Mouse (Mus musculus) G1E-ER4 (cell line): ENCODE measurements around the gene Mea1. TPM values are rescaled to one million over a fixed set of nuclear protein-coding genes. Genes with fewer than 3 reads are reported as not detected.

ENCODE experiments used
- GATA1 ChIP-seq: IDR thresholded peaks from one replicate; pipeline ENCODE4 v1.8.0; 2012; ENCODE audit warnings: low read length, inconsistent platforms
- polyA plus RNA-seq: library from polyadenylated mRNA; stranded (reverse); fragments of >175 nt; gene quantifications from 2 replicates; pipeline ENCODE4 v1.2.3, GENCODE M21; 2012

Gene Mea1
- polyA plus RNA-seq, result 119 and 135 TPM in 2 replicates

DNA sequence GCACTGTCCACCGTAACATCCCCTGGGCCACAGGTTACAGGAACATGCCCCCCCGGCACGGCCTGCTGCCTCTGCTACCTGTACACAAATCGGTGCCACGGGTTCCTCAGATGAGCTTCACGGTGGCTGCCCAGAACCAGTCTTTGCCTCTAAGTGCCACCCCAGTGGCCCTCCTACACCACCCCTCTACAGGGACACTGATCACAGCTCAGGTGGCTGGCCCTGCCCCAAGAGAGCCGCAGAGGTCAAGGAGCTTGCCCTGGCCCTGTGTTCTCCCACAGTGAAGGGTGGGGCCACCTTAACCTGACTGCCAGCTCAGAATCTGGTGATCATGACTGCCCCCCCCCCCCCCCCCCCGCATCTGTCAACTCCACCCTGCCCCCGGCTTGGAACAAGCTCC lies at the start of gene Mea1:
Gene Mea1, plus strand, starts transcription at position 378 of the 400 bp plus-strand sequence.
- no peak for TF ChIP-seq GATA1

DNA sequence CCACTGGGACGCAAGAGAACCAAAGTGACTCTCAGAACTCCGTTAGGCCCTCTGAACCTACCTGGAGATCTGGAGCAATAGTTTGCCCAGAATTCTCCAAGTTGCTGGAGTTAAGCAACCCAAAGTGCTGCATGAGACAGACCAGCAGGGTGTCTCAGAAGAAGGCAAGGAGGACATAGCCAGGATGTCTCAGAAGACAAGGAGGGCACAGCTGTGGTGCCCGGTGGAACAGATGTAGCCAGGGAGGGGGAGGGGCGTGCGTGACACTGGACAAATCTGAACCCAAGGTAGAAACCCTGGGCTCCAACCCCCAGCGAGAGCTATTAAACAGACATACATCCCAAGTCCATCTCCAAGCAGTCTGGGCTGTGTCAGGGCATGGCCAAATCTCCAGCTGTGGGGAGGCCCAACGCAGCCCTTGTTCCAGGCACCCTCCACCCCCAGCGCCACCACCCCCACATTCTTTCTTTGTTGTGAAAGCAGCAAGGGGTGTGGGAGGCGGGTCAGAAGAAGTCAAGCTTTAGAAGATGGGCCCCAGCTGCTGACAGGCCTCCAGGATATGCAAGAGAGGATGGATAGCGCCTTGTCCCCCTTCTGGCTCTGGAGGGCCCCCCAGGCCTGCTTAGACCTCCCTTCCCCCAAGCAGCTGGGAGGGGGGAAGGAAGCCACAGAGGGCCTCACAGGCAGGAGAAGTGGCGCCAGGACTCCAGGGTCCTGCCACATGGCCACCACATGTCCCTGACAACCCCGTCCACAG lies 48.7 kb upstream of the Mea1 start:
- no peak for TF ChIP-seq GATA1

DNA sequence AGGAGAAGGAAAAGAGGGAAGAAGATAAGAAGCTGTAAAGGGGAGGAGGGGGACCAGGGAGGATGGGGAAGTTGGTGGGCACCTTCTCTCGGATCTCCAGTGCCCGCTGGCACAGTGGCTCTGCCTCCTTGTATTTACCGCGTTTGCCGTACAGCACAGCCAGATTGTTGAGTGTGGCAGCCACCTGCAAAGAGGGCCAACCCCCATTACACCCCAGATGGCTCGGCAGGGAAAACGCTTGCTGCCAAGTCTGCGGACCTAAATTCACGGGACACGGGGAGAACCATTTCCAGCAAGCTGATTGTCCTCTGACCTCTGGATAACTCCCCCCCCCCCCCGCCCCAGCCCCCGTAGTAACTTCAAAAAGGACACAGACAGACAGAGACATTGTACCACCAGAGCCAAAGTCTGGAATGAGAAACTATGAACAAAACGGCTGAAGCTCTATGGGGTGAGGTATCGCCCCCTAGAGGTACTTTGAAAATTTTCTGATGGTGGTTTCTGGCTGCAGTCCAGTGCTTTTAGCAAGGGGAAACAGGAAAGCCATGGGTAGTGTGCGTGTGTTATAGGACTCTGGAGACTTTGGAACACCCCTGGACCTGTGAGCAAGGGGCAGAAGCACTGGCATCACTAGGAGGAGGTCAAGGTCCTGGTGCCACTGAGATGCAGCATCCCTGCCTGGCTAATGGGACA lies 41.6 kb upstream of the Mea1 start:
- TF ChIP-seq GATA1, result no peak

DNA sequence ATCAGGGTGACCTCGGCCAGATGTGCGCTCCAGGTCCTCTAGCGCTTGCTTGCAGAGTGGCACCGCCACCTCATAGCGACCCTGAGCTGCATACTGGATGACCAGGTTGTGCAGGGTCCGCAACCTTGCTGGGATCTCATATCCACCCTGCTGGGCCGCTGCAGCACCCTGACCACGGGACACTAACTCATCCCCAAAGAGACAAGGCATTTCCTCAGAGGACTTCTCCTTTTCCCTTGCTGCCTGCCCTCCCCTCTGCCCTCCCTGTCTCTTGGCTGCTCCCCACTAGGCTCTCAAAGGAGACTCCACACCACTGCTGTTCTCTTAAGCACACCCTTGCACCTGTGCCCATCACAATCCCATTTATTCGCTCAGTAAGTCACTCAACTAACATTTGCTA lies 38.7 kb upstream of the Mea1 start:
- no peak for TF ChIP-seq GATA1

DNA sequence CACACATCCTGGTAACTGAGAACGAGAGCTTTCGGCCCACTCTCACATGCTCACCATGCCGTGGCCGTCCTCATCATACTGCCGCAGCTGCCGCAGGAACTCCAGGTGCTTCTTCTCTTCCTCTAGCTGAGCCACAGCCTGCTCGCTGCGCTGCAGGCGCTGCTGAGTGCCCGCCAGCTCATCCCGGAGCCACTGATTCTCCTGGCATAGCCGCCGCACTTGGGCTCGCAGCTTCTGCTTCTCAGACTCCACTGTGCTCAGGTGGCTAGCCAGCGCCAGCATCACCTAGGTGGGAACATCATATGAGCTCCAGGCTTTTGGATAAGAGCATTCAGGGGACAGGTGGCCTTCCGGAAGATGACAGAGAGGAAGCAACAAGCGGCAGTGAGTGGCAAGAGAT lies 36.5 kb upstream of the Mea1 start:
- TF ChIP-seq GATA1, result no peak

DNA sequence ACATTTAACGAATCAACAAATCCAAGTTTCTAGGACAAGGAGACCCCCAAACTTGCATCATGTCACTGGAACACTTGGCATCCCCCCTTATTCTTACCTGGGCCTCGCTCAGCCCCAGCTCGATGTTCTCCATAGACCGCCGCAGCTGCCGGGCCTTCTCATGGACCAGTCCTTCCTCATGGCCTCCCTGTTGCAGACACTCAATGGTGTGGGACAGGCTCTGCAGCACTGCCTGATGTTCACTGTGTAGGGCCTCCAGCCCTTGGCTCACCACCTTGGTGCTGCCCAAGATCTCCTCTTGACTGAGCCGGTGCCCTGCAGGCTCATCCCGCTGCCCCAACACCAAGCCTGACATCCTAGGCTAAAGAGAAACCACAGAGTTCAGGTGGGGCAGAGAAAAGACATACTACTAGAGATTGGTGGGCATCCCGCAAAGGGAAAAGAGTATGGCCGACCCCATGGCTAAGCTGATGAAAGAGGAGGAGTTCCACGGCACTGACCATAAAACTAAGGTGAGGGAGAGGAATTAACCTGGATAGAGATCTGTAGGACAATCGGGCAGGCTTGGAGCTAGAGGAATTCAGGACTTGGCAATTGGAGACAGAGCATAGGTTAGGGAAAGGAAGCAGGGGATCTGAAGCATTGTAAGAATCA lies 34.3 kb upstream of the Mea1 start:
- no peak for TF ChIP-seq GATA1

GRCm38 (mm10) chr17:46644916-46645475 lies 33.6 kb upstream of the Mea1 start:
- TF ChIP-seq GATA1, result no peak

GRCm38 (mm10) chr17:46645561-46646321 lies 32.9 kb upstream of the Mea1 start, which contains the start of the genes Klc4 and Mrpl2:
Gene Klc4, minus strand, starts transcription at chr17:46646022.
Gene Mrpl2, plus strand, starts transcription at chr17:46646229.
- no peak for TF ChIP-seq GATA1

- TF ChIP-seq GATA1, result no peak
Measured at GRCm38 (mm10) chr17:46646322-46646662, 32.3 kb upstream of the Mea1 start.

- no peak for TF ChIP-seq GATA1
Measured at GRCm38 (mm10) chr17:46647279-46647678, 31.3 kb upstream of the Mea1 start.

- TF ChIP-seq GATA1, result no peak
Measured at GRCm38 (mm10) chr17:46648436-46648835, 30.2 kb upstream of the Mea1 start.

GRCm38 (mm10) chr17:46649811-46650210 lies 28.8 kb upstream of the Mea1 start:
- TF ChIP-seq GATA1, result no peak

GRCm38 (mm10) chr17:46650232-46651031 lies 28.2 kb upstream of the Mea1 start, which contains the start of gene Cul7:
Gene Cul7, plus strand, starts transcription at chr17:46650337.
- no peak for TF ChIP-seq GATA1

DNA sequence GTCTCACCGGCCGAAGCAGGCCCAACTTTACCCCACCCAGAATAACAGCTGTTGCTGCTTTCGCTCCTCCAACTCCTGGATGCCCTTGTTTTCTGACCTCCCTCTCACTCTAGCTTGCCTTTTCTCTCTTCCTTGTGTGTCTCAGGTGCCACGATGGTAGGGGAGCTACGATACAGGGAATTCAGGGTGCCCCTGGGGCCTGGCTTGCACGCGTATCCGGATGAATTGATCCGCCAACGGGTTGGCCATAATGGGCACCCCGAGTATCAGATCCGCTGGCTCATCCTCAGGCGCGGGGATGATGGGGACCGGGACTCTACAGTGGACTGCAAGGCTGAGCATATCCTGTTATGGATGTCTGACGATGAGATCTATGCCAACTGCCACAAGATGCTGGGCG lies 27.3 kb upstream of the Mea1 start:
- no peak for TF ChIP-seq GATA1
